ENCODE assay signal across 12 mouse cellular contexts in the genomic region with DNA sequence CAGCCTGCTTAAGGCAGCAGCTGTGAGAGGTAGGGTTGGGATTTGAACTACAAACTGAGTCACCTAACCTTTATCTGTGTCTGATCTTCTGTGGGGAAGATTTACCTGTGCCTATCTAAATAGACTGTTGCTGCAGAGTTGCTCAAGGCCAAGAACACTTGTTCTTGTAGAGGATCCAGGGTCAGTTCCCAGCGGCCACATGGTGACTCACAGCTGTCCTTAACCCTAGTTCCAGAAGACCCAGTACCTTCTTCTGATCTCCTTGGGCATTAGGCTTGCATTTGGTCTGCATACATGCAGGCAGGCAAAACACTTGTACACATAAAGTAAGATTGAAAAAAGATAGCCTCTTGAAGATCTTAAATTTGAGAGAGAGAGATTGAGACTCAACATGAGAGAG.
"Had no signal": no experiment of that assay in that cellular context is flagged by ENCODE, and none has a peak within 500 bp of the region (broad histone marks: within the 10 kb centered on the region; RNA-seq: fewer than 3 reads in every experiment).

No protein-coding gene starts in this region.

- DNase-seq: left cerebral cortex, postnatal 4 days; liver; liver, embryonic 13.5 days; liver, postnatal 0 days; lung, adult 18-20 months; lung, adult 2 months; lung, embryonic 14.5 days; lung, postnatal 10 days; lung, postnatal 14 days; lung, postnatal 36 days; lung, postnatal 4 days; midbrain, embryonic 14.5 days had no signal
